Mouse (Mus musculus): ENCODE measurements around the gene Pi16.

DNA sequence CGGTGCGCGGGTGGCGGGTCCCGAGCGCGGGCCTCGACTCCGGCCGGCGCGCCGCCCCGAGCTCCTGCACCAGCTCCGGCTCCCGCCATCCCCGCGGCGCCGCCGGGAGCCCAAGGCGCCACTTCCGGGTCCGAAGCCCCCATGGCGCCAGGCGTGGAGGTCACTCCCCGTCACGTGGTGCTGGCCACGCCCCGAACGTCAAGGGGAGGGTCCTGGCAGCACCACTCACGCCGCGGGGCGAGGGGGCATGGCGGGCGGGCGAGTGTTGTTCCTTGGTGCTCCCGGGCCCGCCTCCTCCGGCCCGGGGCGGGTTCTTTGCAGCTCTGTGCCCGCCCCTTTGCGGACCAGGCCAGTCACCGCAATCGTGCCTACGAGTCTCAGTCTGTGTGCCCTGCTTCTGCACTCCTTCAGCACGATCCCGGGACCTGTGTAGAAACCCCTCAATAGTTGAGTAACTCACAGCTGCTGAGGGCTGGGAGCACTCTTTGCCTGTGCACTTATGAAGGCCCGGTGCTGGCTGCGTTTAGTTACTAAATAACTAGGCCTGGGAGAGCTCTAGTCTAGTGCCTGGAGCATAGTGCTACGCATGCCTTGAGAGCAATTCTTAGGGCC is 30.3 kb downstream of the Pi16 start, which contains the start of gene Mtch1:
- TF ChIP-seq CTCF (IDR thresholded peaks at IDR 0.05; ENCODE audit: extremely low read depth, insufficient read depth, insufficient read length, insufficient replicate concordance) = no peak
- TF ChIP-seq POLR2A (IDR thresholded peaks at IDR 0.05; ENCODE audit: low read depth, low read length) = peak; percentile 46
